Mouse (Mus musculus) forebrain, embryonic 14.5 days (tissue): ENCODE measurements around the gene Clip3. TPM values are rescaled to one million over a fixed set of nuclear protein-coding genes. Genes with fewer than 3 reads are reported as not detected.

Source experiments
- ATAC-seq: fragments of 200-750 bp; cut with Nextera tagmentation; 2 replicates; pipeline ENCODE4 v1.8.0; 2017; ENCODE audit warnings: mild to moderate bottlenecking, moderate library complexity
- DNase-seq: peaks from one replicate; pipeline ENCODE4 v3.0.0-alpha.2; 2015; ENCODE audit warnings: low spot score
- H3K27ac ChIP-seq: fragments of 300-500 bp; sonication (generic); 2 replicates; pipeline ENCODE4 v1.5.1; 2014; ENCODE audit warnings: low read depth, mild to moderate bottlenecking, control low read depth, low read length, moderate library complexity
- H3K27me3 ChIP-seq: fragments of 300-500 bp; sonication (generic); replicated peaks from 2 replicates; pipeline ENCODE4 v1.6.1; 2014; ENCODE audit warnings: low read length, control low read depth, mixed read lengths; ENCODE audit not compliant: control insufficient read depth, insufficient read depth
- H3K36me3 ChIP-seq: fragments of 300-500 bp; sonication (generic); 2 replicates; pipeline ENCODE4 v1.6.1; 2014; ENCODE audit warnings: low read length, control low read depth; ENCODE audit not compliant: control insufficient read depth, insufficient read depth
- H3K4me1 ChIP-seq: fragments of 300-500 bp; sonication (generic); 2 replicates; pipeline ENCODE4 v1.6.1; 2014; ENCODE audit warnings: antibody characterized with exemption, low read length, control low read depth; ENCODE audit not compliant: control insufficient read depth, insufficient read depth
- H3K4me2 ChIP-seq: fragments of 300-500 bp; sonication (generic); 2 replicates; pipeline ENCODE4 v1.6.1; 2014; ENCODE audit warnings: mild to moderate bottlenecking, control low read depth, low read length
- H3K4me3 ChIP-seq: fragments of 300-500 bp; sonication (generic); 2 replicates; pipeline ENCODE4 v1.5.1; 2014; ENCODE audit warnings: low read depth, low read length, control low read depth
- H3K9ac ChIP-seq: fragments of 300-500 bp; sonication (generic); 2 replicates; pipeline ENCODE4 v1.6.1; 2014; ENCODE audit warnings: mild to moderate bottlenecking, low read length, control low read depth, moderate library complexity
- H3K9me3 ChIP-seq: fragments of 300-500 bp; sonication (generic); replicated peaks from 2 replicates; pipeline ENCODE4 v1.6.1; 2016; ENCODE audit warnings: low read length, control low read depth, mixed read lengths; ENCODE audit not compliant: control insufficient read depth
- WGBS: fragments of 180-500 bp; shearing (Covaris S2); extraction: QIAGEN DNeasy Blood & Tissue Kit; methylation state at CpG from one replicate; pipeline ENCODE4 v1.1.7; 2014; 5-methylcytosine and 5-hydroxymethylcytosine counted together
- polyA plus RNA-seq: library from polyadenylated mRNA; unstranded; fragments of >200 nt; fragmentation: Nextera tagmentation; extraction: Ambion mirVana; gene quantifications from 2 replicates; pipeline ENCODE4 v1.2.1, GENCODE M21; 2014

The Clip3 gene
- polyA plus RNA-seq, 1 experiment from 2014 or later: 142 TPM

DNA sequence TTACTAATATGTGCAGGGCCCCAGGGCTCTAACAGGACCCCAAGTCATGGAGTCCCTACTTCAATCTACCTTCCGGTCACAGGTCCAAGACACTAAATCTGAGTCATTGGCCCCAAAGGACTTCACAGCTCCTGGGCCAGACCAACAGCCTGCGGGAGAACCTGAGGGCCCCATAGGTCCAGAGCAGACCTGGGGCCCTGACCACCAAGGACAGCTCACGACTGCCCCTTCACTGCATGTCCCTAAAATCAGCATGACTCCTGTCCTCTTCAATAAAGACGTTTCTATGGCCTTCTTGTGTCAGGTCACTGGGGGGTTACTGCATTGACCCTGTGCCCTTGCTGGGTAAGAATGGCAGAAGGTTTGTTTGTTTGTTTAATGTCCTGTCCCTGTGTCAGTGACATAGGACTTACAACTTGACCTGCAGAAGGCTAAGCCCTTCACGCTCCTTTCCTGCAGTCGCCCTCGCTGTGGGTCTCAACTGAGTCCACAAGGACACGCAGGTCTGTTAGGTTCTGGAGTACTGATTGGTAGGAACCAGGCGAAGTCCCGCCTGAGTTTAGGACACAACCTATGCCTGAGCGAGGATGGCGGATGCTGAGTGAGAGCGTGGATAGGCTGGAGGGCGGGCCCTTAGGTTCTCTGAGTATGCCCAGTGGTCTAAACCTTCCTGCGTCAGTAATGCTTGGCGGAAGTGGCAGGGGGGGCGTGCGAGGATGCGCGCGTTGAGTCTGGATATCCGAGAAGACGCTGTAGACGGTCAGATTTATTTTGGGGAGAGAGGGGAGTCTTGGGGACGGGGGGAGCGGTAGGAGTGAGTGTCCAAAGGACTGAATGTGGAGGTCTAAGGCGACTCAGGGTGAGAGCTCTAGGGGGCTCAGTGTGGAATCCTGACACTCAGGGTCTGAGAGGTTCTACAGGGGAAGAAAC, 16.8 kb downstream of the Clip3 start, which contains the start of gene Alkbh6:
Gene Alkbh6 (plus strand): TSS at position 642 of the 930 bp plus-strand sequence.
- no peaks in the 10 kb centered on the region for H3K27me3 ChIP-seq
- peak within 1 kb of the TSS; percentile 92 for H3K4me2 ChIP-seq
- H3K27ac ChIP-seq: peak within 1 kb of the TSS; percentile 28; the same call in 1 of the 2 replicates
- peaks cover 44% of the 10 kb centered on the region for H3K36me3 ChIP-seq
- no peaks in the 10 kb centered on the region for H3K9me3 ChIP-seq
- ATAC-seq: peak; percentile 100
- peak; percentile 98 for DNase-seq
- WGBS: 5% methylated on average over 27 of the region's 27 CpGs
- H3K9ac ChIP-seq: peak within 1 kb of the TSS; percentile 77
- H3K4me3 ChIP-seq: peak within 1 kb of the TSS; percentile 54
- peaks cover 6% of the 10 kb centered on the region for H3K4me1 ChIP-seq

GRCm38 (mm10) chr7:30309395-30310129, 18.0 kb downstream of the Clip3 start:
- Histone ChIP-seq H3K4me3 (peak overlapping the region; percentile 54), H3K27ac (no peak overlapping the region), H3K27me3 (no peaks in the 10 kb centered on the region), H3K36me3 (peaks cover 38% of the 10 kb centered on the region), H3K4me2 (peak overlapping the region; percentile 92), H3K9me3 (no peaks in the 10 kb centered on the region), H3K4me1 (peaks cover 6% of the 10 kb centered on the region), H3K9ac (peak overlapping the region; percentile 77)
- 70% methylated on average over 15 of the region's 15 CpGs for WGBS
- ATAC-seq (no peak), DNase-seq (no peak)

- Histone ChIP-seq H3K4me3 (no peak overlapping the region), H3K27ac (no peak overlapping the region), H3K4me1 (peaks cover 6% of the 10 kb centered on the region), H3K9me3 (no peaks in the 10 kb centered on the region), H3K27me3 (no peaks in the 10 kb centered on the region), H3K4me2 (no peak overlapping the region), H3K36me3 (peaks cover 35% of the 10 kb centered on the region), H3K9ac (no peak overlapping the region)
- no peak for ATAC-seq
- DNase-seq: no peak
- WGBS: 88% methylated on average over 12 of the region's 12 CpGs
Observed at GRCm38 (mm10) chr7:30310136-30310535, 18.6 kb downstream of the Clip3 start.

- H3K4me2 ChIP-seq: no peak overlapping the region
- H3K27ac ChIP-seq: no peak overlapping the region
- H3K27me3 ChIP-seq: no peaks in the 10 kb centered on the region
- H3K9me3 ChIP-seq: no peaks in the 10 kb centered on the region
- no peak overlapping the region for H3K4me3 ChIP-seq
- peaks cover 6% of the 10 kb centered on the region for H3K4me1 ChIP-seq
- no peak for DNase-seq
- H3K36me3 ChIP-seq: 0 out of 2 replicates have a peak, but pooled peaks cover 11% of the 10 kb centered on the region
- no peak for ATAC-seq
- no peak overlapping the region for H3K9ac ChIP-seq
- WGBS: 55% methylated on average over 27 of the region's 27 CpGs
Observed at GRCm38 (mm10) chr7:30313666-30314320, 22.3 kb downstream of the Clip3 start.

- Histone ChIP-seq H3K4me3 (no peak within 1 kb of the TSS), H3K27me3 (no peaks in the 10 kb centered on the region), H3K9me3 (no peaks in the 10 kb centered on the region), H3K9ac (no peak within 1 kb of the TSS), H3K4me1 (no peaks in the 10 kb centered on the region), H3K36me3 (0 out of 2 replicates have a peak, but pooled peaks cover 11% of the 10 kb centered on the region), H3K27ac (no peak within 1 kb of the TSS), H3K4me2 (no peak within 1 kb of the TSS)
- WGBS: 1% methylated on average over 9 of the region's 9 CpGs
- ATAC-seq (no peak), DNase-seq (no peak)
Observed at GRCm38 (mm10) chr7:30314721-30315155, 23.2 kb downstream of the Clip3 start, which contains the start of gene Syne4. TSS of gene Syne4 (plus strand) at chr7:30314807.

GRCm38 (mm10) chr7:30315559-30316529, 24.3 kb downstream of the Clip3 start:
- ATAC-seq: no peak
- Histone ChIP-seq H3K27me3 (no peaks in the 10 kb centered on the region), H3K4me2 (no peak overlapping the region), H3K4me1 (no peaks in the 10 kb centered on the region), H3K36me3 (0 out of 2 replicates have a peak, but pooled peaks cover 11% of the 10 kb centered on the region), H3K27ac (no peak overlapping the region), H3K9ac (no peak overlapping the region), H3K9me3 (no peaks in the 10 kb centered on the region), H3K4me3 (no peak overlapping the region)
- DNase-seq: no peak
- WGBS: 80% methylated on average over 13 of the region's 13 CpGs

- no peak overlapping the region for H3K4me2 ChIP-seq
- peaks cover 2% of the 10 kb centered on the region; the same call in 1 of the 2 replicates for H3K4me1 ChIP-seq
- H3K27me3 ChIP-seq: no peaks in the 10 kb centered on the region
- H3K36me3 ChIP-seq: 0 out of 2 replicates have a peak, but pooled peaks cover under 1% of the 10 kb centered on the region
- no peak overlapping the region for H3K9ac ChIP-seq
- WGBS: 91% methylated on average over 3 of the region's 3 CpGs
- no peak for ATAC-seq
- no peaks in the 10 kb centered on the region for H3K9me3 ChIP-seq
- no peak for DNase-seq
- no peak overlapping the region for H3K27ac ChIP-seq
- no peak overlapping the region for H3K4me3 ChIP-seq
Observed at GRCm38 (mm10) chr7:30318142-30318541, 26.6 kb downstream of the Clip3 start.
